Mouse (Mus musculus) left cerebral cortex, postnatal 10 days (tissue): ENCODE results near the gene Gpr82. TPM values are rescaled to one million over a fixed set of nuclear protein-coding genes. Genes with fewer than 3 reads are reported as not detected.

Experiments used
- DNase-seq, 2 experiments: peaks; one replicate each; pipeline ENCODE4 v3.0.0; 2021 to 2022; ENCODE audit warnings: low spot score in 2 of 2, mixed read lengths in 1 of 2; ENCODE audit errors: extremely low spot score in 1 of 2
- intact Hi-C: fragments of 180-260 bp; cut with DNase I; formaldehyde crosslinking; loops from one replicate; pipeline ENCODE4 v1.15.1; 2025
- microRNA-seq: library from miRNA; unstranded; fragments of <30 nt; microRNA quantifications from one replicate; pipeline ENCODE4 v1.2.0, GENCODE M21; 2022
- total RNA-seq, 2 experiments: library from RNA; stranded (reverse); gene quantifications; 2 replicates each; pipeline ENCODE4 v1.2.3; 2021

Gpr82 gene
- total RNA-seq, 2 experiments from 2014 or later = not detected

GRCm38 (mm10) chrX:13681748-13682147, 20.6 kb downstream of the Gpr82 start:
- intact Hi-C loops = no loop called here
- DNase-seq = no peak

DNA sequence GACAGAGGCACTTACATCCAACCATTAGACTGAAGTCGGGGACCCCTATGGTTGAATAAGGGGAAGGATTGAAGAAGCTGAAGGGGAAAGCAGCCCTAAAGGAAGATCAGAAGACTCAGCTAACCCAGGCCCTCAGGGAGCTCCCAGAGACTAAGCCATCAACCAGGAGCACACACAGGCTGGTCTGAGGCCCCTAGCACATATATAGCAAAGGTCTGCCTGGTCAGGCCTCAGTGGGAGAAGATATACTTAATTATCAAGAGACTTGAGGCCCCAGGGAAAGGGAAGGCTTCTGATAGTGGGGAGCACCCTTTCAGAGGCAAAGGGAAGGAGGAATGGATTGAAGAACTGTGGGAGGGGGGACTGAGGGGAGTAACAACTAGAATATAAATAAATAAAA, 25.4 kb downstream of the Gpr82 start:
- intact Hi-C loops = no loop called here
- DNase-seq = no peak

GRCm38 (mm10) chrX:13688356-13688755, 27.2 kb downstream of the Gpr82 start:
- intact Hi-C loops = no loop called here
- DNase-seq = no peak

DNA sequence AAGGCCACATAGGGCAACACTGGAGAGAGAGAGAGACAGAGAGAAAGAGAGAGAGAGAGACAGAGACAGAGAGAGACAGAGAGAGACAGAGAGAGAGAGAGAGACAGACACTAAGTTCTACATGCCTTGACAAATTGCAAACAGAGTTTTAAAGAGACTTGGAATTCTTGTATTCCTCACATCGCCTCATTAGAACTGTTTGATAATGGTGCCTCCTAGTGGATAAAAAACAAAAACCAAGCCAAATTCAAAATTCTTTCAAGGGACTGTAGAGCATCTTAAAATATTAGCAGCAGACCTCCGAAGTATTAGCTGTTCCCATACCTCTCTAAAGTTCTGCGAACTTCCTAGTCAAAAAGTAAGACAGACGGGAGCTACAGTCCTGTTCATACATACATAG, 30.7 kb downstream of the Gpr82 start:
- no peak for DNase-seq
- intact Hi-C loops = no loop called here

- intact Hi-C loops = no loop called here
- no peak for DNase-seq
Measured at GRCm38 (mm10) chrX:13700681-13701080, 39.5 kb downstream of the Gpr82 start.

- DNase-seq = peak in 1 of 2 experiments; percentile 21
- intact Hi-C loops = no loop called here
Measured at GRCm38 (mm10) chrX:13705051-13705450, 43.9 kb downstream of the Gpr82 start.

DNA sequence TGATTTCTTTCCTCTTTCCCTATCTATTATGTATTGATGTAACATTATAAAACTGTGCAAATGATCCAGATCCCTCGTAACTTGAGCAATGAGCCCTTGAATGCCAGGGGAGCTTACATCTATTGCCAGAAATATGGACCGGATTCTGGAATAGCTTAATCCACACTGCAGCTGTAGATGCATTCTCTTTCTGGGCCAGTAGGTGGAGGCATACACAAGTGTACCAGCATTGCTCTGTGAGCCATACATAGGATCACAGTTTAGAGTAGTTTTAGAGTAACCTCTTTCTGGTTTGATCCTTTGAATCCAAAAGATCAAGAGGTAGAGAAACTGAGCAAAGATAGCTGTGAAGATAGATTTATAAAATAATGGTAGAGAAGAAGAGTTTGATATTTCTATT, 49.0 kb downstream of the Gpr82 start:
- peak; percentile 45 to 47 for DNase-seq
- intact Hi-C loops = loop anchor here (5.0 kb wide), 1 partner anchor 132 kb away; no protein-coding TSS in a partner anchor

Small RNA genes within 50 kb of the gene (microRNA-seq; reads per million reads assigned to microRNA genes)
- not detected for gene Gm25246

Other genes starting within 250 kb of the Gpr82 start
- gene Nyx, start 195.3 kb upstream of the Gpr82 start, total RNA-seq = under 1 TPM; 0.41 to 0.60 TPM
- 10 to 100 TPM; 12.2 to 15.6 TPM for gene Gpr34, start 29.3 kb upstream of the Gpr82 start, total RNA-seq
- gene Cask, start 190.0 kb downstream of the Gpr82 start, total RNA-seq = 100 to 1,000 TPM; 166 to 177 TPM